Mouse (Mus musculus) spleen, postnatal 4 days (tissue): ENCODE measurements around the gene Nme2.
"Not testable (repeated sequence)": the region's sequence is repeated elsewhere in the genome, so short reads cannot be mapped to it uniquely, and the experiment has no call there.

Experiments used
- DNase-seq, 2 experiments: peaks; one replicate each; pipeline ENCODE4 v3.0.0; 2022; ENCODE audit warnings: low spot score in 2 of 2

Nme2 gene

DNA sequence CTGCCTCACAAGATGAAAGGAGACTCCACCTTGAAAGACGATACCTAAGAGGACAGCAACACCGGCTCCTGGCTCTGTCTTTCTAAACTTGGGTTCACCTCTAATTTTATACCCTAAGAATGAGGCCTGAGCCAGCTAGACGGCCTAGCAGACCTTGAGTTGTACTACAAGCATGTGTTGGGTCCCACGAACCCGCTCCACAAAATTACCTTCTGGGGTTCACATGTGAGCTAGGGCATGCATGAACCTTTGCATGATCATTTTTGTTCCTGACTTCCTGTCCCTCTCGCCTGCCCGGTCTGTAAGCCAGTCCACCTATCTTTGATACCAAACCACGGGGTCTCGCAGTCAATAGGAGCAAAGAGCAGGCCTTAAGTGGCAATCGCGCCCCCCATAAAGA is 11.3 kb upstream of the Nme2 start:
- no peak for DNase-seq

DNA sequence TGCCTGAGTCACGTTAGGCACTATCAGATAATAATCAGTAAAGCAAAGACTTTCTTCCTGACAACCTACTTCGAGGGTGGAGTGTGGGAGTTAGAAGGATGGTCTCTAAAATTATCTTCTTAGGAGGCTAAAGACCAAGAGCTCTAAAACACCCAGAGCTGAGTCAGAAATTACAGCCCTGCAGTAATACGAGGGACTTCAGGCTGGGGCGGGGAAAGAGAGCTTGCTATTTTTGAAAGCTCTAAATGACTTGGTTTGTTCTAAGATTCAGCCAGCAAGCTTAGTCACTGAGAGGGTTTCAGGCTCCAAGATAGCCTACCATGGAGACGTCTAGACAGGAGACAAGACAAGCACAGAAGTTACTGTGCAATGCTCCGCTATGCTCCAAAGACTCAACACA is 9.3 kb upstream of the Nme2 start:
- no peak for DNase-seq

DNA sequence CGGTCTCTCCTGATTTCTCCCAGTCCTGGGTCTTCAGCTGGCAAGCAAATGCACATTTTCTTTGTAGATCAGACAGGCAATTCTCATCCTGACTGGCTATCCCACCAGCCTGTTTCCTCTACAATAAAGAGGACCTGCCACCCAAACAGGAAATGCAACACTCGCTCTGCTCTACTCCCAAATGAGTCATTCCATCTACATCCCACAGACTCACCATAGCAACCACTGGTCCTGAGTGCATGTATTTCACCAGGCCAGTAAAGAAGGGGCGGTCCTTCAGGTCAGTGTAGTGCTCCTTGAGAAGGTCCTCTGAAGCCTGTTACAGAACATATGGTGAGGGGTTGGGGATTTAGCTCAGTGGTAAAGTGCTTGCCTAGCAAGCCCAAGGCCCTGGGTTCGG is 7.0 kb upstream of the Nme2 start:
- no peak for DNase-seq

DNA sequence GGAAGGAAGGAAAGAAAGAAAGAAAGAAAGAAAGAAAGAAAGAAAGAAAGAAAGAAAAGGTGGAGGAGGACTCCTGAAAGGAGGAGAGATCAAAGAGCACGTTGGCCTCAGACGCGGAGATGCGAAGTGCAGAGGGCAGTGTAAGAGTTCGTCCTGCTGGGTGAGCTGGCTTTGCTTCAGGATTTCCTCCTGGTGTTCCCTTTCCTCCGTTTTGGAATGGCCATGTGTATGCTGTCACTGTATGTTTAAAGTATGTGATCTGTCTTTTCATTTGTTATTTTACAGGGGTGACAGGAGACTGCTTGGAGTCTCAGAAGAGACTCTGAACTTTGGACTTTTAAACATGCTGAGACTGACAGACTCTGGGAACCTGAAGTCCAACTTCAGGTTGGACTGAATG is 5.4 kb upstream of the Nme2 start:
- no peak for DNase-seq

DNA sequence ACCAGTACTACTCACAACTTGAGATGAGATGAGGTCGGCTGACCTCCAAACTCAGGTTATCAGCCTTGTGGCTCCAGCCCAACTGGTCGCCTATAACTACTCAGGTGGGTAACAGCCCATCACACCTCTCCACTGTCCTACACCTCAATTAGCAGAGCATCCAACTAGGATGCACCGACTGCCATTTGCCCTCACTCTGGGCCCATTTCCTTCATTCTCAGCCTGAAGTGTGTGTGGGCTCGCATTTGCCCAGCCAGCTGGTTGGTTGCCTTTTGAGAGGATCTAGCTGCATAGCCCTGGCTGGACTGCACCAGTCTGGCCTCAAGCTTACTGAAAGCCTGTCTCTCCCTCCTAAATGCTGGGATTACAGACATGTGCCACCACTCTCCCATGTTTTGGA is 1.7 kb upstream of the Nme2 start:
- no peak for DNase-seq

DNA sequence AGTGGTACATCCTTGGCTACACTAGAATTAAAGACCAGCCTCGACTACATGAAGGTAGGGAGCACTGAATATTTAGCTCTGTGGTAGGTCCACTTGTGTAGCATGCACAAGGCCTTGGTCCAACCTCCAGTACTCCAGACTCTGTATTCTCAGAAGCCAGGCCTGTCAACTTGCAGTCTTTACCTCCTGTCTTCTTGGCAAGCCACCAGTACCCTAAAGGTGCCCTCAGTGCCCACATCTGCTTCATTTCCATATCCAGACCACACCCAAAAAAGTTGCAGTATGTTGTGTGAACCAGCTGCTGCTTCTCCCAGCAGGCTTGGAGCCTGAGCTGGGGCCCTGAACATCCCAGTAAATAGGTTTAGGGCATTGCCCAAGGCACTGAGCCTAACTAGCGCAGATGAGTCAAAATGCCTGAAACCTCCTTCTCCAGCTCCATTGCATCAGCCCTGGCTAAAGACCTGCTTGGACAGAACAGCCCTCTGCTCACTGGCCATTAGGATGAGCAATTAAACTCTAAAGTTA is 1.0 kb upstream of the Nme2 start:
- DNase-seq = no peak

DNA sequence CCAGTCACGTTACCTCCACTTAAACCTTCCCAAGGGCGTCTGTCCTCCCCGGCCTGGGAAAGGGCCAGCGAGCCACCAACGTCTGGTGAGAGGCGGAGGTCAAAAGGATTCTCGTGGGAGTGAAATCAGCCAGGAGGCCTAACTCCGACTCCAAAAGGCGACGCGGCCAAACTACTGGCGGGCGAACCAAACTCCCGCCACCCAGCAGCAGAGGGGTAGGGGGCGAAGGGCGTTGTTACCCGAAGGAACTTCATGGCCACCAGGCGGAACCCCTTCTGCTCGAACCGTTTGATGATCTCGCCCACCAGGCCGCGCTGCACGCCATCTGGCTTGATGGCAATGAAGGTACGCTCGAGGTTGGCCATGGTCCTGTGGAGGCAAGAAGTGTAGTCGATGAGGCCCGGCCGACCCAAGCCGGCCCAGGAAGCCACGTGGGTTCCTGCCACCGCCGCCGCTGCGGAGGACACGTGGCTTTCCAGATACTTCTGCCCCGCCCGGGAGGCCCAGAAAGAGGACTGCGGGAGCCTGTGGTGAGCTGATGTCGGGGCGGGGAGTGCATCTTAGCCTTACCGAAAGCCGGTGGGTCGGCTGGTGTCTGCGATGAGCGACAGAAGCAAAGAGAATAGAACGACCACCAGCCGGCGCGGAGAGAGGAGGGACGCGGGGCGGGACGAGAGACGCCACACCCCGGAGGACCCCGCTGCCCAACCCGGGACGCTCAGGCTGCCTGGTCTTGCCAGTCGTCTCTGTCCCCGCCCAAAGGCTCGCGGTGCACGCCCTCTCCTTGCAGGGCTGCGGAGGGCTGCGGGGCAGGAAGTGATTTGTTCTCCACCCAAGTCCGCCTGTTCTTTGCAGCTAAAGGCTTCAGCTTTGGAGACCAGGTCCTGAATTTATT is 556 bp downstream of the Nme2 start:
- DNase-seq = peak; percentile 85 to 92

DNA sequence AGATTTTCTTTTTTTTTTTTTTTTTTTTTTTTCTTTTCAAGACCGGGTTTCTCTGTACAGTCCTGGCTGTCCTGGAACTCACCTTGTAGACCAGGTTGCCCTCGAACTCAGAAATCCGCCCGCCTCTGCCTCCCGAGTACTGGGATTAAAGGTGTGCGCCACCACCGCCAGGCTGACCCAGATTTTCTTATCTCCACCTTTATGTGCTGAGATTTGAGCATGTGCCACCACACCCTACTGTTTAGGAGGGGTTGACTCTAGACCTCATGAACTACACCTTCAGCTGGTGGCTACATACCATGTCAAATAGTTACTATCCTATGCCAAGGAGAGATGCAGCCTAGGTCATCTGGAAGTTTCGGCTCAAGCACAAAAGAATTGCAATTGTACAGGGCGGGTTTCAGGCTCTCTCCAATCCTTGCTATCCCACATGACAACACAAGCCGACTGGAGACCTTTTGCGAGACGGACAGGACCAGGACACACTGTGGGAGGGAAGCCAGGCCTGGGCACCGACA is 1.3 kb downstream of the Nme2 start:
- no peak for DNase-seq

DNA sequence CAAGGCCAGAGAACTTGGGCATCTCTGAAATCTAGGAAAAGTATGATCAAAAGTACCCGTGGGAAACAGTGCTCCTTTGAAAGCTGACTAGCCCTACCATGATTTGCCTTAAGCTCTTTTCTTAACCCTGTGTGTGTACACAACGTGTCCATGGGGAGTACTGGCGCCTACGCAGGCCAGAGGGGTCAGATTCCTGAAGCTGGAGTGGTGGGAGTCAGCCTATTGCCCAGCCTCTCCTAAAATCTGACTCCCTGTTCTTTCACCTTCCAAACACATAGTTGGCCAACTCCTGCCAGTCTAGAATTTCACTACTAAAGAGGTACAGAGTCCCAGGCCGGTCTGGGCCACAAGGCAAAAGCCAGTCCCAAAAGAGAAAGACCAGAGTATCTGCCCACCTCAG is 3.7 kb downstream of the Nme2 start:
- DNase-seq = no peak

DNA sequence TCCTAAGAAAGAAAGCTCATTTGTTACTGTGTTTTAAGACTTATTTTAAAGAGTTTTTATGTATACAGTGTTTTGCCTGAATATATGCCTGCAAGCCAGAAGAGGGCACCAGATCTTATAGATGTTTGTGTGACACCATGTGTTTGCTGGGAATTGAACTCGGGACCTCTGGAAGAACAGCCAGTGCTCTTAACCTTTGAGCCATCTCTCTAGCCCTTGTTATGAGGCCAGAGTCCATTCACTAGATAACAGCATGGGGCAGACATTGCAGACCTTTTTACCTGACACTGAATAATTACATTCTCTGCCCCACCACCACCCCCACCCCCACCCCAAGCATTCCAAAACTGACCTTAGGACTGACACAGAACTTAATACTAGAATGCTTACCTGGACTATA is 6.0 kb downstream of the Nme2 start:
- DNase-seq = no peak

DNA sequence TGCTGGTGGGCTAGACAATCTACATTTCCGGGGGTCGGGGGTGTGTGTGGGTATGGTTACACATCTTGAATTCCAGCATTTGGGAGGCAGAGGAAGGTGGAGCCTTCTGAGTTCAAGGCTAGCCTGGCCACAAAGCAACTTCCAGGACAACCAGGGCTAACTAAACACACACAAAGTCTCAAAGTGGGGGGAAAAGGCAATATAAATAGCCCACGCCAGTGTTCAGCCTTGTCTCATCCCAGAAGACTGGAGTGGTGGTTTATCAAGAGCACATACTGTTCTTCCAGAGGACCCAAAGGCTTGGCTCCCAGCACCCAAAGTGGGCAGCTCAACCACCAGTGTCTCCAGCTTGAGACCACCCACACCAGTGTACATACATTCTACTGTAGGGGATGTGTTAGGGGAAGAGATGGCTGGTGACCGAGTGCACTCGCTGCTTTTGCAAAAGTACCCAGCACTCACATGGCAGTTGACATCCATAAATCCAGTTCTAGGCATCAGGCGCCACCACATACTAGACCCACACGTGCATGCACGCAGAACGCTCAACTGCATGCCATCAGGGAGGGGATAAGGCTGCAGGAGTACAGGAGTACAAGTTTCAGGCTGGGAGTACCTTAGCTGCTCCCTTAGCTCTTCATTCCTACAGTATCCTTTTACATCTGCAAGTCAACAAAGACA is 7.0 kb downstream of the Nme2 start:
- DNase-seq = peak in 1 of 2 experiments; percentile 7

DNA sequence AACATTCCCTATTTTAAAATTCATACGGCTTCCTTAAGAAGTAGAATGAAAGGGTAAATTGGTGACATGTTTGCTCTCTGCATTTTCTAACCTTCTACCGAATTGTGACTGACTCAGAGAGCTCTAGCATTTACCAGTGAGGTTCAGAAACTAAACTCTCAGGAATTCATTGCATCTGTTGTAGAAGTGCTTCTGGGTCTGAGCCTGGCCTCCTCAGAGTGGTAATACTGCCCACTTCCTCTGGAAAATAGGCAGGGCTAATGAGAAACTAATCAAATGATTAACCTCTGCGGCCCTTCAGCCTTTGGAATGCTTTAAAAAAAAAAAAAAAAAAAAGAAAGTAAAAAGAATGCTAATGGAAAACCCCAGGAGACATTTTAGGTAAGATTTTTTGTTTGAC is 11.1 kb downstream of the Nme2 start:
- DNase-seq = no peak

DNA sequence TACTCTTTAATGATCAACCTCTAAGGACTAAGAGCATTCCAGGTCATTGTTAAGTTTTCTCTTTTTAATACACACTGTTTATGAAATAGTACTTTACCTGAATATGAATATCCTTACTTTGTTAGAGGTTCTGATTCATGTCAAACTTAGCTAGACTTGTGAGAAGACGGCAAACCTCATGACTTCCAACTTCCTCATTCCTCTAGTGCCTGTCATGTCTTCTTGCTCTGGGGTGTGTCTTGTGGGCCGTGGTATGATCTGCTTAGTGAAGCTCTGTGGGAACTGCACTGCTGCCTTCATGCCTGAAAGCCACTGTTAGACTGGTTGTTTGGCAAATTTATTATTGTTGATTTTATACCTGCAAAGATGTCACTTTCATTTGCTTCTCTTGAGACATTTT is 15.2 kb downstream of the Nme2 start:
- DNase-seq = no peak

DNA sequence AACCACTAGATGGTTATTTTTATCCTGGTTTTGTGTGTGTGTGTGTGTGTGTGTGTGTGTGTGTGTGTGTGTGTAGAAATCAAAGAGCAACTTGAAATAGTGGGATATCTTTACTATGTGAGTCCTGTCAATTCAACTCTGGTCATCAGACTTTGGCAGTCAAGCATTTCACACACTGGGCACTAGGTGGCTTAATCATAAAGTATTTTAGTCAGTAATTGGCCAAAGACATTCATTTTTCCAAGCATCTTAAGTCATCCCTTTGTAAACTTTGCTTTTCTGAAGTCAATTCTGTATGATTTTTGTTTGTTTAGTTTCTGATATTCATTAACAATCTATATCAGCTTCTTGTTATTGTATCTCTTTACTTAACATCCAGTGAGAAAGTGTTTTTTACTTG is 27.0 kb downstream of the Nme2 start:
- no peak for DNase-seq

DNA sequence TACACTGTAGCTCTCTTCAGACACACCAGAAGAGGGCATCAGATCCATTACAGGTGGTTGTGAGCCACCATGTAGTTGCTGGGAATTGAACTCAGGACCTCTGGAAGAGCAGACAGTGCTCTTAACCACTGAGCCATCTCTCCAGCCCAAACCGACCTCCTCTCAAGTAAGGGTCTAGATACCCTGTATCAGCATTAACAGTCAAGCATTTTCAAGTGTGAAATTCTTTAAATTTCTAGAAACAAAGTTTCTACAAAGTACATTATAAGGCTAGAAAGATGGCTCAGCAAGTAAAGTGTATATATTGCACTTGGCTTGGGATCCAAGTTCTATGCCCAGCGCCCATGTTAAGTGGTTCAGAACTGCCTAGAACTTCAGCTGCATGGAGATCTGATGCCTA is 41.0 kb downstream of the Nme2 start:
- DNase-seq = not testable (repeated sequence)

DNA sequence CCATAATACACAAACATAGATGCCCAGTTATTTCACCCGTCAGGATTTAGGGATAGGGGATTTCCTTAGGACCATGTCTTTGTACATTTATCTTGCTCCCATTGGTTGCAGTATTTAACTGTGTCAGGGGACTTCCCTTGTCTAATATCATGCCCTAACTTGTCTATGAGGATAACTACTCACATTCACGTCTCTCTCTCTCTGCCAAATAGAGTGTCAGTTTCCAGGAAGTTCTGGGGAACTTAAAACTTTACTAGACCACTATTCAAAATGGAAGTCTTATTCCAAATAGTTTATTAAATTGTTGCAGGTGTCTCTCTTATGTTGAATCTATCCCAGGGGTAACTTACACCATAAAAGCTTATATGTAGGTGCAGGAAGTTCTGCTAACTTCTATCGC is 44.5 kb downstream of the Nme2 start:
- no peak for DNase-seq

DNA sequence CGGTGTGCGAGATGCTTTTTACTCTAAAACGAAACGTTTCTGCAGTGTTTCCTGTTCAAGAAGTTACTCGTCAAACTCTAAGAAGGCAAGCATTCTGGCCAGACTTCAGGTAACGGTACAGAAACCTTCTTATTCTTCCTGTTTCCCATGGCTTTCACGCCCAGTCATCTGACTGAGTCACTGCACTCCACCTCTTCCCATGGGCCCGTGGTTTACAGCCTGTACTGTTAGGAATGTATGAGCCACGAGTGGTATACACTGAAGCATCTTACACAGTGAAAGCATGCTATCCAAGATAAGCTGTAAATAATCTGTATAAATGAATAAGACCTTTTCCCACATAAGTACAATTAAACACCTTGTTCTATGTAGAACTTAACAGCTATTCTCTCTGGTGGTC is 47.2 kb downstream of the Nme2 start:
- no peak for DNase-seq

DNA sequence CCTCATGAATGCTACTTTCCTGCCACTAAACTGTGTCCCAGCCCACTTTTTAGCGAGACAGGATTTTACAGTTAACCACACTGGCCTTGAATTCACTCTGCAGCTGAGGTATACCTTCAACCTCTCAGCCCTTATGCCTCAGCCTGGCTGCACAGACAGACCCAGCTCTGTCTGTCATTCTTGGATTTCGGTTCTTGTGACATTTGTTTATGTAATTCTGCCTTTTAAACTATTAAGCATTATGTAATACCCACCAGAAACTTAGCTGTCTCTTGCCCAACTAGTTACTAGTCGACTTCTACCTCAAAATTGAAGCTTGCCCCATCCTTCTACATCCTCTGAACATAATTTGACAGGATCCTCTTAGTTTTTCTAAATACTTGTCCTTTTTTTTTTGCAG is 48.2 kb downstream of the Nme2 start:
- no peak for DNase-seq

DNA sequence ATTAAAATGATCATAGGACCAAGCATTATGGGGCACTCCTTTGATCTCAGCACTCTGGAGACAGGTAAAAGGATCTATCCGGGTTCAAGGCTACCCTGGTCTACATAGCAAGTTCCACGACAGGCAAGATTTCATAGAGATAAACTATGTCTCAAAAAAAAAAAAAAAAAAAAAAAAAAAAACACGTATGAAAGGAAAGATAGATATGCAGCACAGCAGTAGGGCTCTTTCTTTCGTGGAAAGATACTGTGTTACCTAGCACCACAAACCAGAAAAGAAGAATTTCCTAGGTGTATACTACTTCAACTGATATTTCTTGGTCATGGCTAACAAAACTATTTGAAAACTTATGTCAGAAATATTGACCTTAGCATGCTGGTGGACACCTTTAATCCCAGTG is 49.2 kb downstream of the Nme2 start:
- DNase-seq = no peak
